Mouse (Mus musculus) lung, postnatal 25 days (tissue): Measurements from ENCODE around the gene Nudt1.
"Not testable (repeated sequence)": the region's sequence is repeated elsewhere in the genome, so short reads cannot be mapped to it uniquely, and the experiment has no call there.

Experiments
- DNase-seq: peaks from one replicate; pipeline ENCODE4 v3.0.0; 2022; ENCODE audit warnings: low spot score

Gene Nudt1

GRCm38 (mm10) chr5:140342880-140343279 lies 21.4 kb downstream of the Nudt1 start:
- DNase-seq = no peak

DNA sequence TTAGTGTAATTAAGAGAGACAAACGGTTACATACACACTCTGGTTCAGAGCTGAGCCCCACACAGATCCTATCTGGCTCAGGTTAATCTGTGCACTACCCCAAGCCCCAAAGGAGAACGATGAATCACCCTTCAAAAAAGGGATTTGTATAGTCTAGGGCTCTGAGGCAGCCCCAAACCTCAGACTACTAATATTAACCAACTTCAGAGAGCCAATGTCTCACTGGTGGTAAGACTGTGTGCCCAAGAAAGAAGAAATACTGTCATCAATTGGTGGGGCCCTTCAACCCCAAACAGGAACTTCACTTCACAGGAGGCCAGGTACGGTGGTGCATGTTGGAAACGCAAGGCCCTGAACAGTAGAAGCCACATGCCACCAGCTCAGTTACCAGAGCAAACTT lies 23.8 kb downstream of the Nudt1 start:
- DNase-seq = no peak

DNA sequence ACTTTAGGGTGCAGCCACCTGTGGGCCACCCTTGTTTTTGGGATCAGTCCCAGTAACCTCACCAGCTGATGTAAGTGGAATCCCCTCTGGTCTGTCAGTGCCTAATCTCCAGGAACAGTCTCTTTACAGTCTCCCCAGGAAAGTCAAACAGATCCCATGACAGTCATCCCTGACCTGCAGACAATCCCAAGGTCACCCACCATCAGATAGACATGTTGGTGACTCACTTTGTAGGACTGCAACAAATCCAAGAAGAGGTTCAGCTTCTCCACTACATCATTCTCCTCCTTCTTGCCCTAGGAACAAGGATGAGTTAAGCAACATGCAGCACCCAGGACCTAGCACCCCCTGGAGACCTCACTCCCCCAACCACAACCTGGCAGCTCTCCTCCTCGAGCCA lies 24.6 kb downstream of the Nudt1 start:
- no peak for DNase-seq

DNA sequence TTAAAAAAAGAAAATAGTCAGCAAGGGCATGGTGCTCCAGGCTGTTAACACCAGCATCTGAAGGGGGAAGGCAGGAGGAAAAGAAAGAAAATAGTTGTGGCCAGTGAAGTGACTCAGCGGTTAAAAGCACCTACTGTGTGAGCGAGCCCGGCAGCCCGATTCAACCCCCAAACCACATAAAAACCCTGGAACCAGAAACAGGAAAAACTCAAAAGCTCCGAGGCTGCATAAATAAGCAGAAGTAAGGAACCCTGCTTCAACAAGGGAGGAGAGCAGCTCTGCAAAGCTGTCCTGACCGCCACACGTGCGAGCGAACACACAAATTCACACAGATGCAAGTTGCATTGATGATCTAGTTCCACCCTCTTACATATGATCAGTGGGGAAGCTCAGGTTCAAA lies 28.4 kb downstream of the Nudt1 start:
- no peak for DNase-seq

- DNase-seq = no peak
These were observed 29.5 kb downstream of the Nudt1 start for GRCm38 (mm10) chr5:140350731-140351497.

DNA sequence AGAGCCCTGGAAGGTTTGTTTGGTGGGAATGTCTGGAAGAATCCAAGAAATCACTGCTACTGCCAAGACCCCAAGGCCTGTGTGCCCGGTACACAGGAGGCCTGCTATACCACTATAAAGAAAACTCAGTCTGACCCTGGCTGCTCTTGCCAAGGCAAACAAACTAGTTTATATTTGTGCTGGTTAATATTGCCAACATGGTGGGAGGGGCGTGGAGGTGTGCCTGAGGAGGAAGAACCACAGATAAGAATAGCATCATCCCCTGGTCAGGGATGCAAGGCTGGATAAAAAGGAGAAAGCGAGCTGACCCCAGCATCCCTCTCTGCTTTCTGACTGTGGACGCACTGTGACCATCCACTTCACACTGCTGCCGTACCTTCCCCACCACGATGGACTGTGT lies 30.9 kb downstream of the Nudt1 start:
- DNase-seq = no peak

DNA sequence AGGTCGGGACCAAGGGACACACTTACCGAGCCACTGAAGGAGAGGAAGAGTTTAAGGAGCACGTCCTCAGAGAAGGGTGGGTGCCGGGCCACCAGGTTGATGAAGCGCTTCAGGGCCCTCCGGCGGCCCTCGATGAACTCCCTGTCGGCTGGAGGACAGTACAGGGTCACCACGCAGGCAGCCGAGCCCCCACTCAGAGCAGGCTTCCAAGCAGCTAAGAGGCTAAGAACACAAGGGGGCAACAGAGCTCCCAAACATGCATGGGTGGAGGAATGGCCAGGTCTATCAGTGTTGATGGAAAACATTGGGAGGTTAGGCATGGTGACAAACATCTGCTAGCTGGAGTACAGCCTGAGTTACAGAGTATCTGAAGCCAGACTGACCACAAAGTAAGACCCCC lies 34.5 kb downstream of the Nudt1 start:
- DNase-seq = no peak

DNA sequence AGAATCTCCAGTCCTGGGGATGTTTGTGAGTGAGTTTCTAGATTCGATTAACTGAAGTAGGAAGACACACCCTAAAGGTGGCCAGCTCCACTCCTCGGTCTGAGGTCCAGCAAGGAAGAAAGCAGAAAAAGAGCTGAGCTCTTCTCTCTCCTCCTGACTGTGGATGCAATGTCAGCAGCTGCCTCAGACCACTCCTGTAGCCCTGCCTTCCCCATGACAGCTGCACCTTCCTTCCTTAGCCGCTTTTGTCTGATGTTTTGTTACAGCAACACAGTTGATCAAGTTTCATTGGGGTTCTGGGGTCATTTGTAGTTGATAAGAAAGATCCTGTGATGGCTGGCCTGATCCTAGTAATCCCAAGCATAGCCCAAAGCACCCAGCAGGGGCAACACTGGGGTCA lies 36.0 kb downstream of the Nudt1 start:
- DNase-seq = no peak

DNA sequence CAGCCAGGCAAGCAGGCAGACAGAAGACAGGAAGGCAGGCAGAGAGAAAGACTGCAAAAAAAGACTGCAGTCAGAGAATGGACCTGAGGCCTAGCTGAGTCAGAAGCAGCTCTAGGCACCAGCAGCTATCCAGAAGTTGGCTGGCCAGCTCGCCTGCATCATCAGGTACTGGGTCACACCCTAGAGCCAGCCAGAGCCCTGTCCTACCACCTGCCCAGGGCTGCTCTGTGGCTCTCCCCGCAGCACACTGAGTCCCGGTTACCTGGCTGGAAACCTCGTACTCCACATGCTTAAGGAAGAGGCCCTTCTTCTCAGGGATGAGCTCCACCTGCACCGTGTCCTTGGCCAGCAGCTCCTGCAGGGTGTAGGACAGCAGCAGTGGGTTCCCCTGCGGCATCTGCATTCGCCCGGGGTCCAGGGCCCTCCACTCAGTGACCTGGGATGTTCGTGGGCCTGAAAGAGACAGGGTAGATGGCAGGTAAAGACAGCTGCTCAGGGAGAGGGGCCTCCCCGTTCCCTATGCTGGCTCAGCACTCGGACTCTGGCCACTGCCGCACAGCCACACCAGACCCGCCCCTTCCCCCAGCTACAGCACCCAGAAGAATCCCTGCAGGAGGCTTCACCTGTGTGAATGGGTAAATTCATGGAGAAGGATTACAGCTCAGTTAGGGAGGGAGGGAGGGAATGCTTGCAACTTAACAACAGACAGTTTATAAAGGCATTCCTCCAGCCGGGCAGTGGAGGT lies 38.6 kb downstream of the Nudt1 start:
- no peak for DNase-seq

DNA sequence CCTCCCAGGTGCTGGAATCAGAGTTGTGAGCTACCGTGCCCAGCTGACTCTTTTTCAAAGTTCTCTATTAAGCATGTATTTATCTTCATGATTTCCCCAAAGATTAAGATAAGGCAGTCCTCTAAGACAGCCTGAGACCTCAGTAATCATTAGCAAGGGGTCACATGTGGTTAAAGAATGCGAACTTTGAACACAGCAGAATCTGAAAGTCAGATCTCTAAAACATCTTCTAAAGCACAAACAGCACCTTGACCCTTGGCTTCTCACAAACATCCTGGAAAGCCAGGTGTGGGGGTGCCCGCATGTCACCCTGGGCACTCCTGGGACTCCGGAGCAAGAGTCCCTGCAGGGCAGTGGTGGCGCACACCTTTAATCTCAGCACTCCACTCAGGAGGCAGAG lies 43.0 kb downstream of the Nudt1 start:
- DNase-seq = no peak

DNA sequence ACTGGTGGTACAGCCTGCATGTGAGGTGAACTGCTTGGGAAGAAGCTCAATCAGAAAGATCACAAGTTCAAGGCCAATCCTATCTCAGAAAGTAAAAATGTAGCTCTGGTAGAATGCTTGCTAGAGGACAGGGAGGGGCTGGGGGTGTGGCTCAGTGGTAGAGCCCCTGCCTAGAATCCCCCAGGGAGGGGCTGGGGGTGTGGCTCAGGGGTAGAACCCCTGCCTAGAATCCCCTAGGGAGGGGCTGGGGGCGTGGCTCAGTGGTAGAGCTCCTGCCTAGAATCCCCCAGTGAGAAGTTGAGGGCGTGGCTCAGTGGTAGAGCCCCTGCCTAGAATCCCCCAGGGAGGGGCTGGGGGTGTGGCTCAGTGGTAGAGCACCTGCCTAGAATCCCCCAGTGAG lies 46.7 kb downstream of the Nudt1 start:
- not testable (repeated sequence) for DNase-seq

DNA sequence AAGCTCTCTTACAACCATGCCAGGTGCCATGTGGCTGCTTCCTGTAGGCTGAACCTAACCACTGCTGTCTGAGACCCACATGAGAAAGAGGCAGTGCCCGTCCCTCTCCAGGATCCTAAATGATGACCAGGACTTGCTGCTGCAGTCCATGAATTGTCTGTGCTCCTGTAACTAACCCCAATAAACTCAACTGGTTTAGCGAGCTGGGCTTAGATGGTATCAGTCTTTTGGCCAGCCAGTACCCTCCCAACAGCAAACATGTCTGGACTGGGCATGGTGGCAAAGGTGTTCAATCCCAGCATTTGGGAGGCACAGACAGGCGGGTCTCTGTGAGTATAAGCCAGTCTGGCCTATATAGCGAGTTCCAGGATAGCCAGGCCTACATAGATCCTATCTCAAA lies 47.5 kb downstream of the Nudt1 start:
- DNase-seq = no peak

- DNase-seq = no peak
These were observed 48.0 kb downstream of the Nudt1 start for GRCm38 (mm10) chr5:140369466-140369865.

GRCm38 (mm10) chr5:140370446-140371254 lies 49.2 kb downstream of the Nudt1 start:
- DNase-seq = peak; percentile 59

- DNase-seq = no peak
These were observed 50.2 kb downstream of the Nudt1 start for GRCm38 (mm10) chr5:140371671-140372070.

DNA sequence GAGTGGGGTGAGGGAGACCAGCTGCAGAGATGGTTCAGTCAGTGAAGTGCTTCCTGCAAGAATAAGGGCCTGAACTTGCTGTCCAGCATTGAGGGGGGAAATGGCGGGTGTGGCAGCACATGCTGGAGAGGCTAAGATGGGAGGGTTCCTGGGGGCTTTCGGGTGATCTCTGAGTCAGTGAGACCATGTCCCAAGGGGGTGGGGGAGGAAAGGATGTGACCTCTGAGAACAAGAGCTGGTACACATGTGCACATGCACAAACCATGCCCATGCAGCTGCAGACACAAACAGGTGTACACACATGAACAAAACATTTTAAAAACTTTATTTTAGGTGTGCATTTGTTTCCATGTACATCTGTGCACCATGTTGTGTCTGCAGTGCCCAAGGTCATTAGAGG lies 52.3 kb downstream of the Nudt1 start:
- no peak for DNase-seq

DNA sequence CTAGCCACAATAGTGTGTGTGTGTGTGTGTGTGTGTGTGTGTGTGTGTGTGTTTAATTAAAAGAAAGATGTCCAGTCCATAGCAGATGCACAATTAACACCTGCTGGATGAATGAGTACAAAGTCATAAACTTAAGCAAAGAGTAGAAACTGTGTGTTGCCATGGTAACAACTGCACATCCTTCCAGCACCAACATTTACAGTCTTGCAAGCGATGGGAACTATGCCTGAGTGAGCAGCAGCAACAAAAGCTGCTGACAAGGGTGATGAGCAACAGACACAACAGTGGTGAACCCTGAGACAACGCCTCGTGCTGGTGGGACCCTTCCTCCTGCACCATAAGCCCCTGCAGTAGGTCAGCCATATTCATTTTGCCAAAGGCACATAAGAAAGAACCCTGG lies 52.8 kb downstream of the Nudt1 start:
- DNase-seq = peak; percentile 27

GRCm38 (mm10) chr5:140375249-140375829 lies 53.9 kb downstream of the Nudt1 start:
- no peak for DNase-seq

GRCm38 (mm10) chr5:140378121-140378853 lies 56.8 kb downstream of the Nudt1 start:
- no peak for DNase-seq

GRCm38 (mm10) chr5:140379299-140379698 lies 57.8 kb downstream of the Nudt1 start:
- no peak for DNase-seq

- no peak for DNase-seq
These were observed 59.7 kb downstream of the Nudt1 start for GRCm38 (mm10) chr5:140381156-140381555.

DNA sequence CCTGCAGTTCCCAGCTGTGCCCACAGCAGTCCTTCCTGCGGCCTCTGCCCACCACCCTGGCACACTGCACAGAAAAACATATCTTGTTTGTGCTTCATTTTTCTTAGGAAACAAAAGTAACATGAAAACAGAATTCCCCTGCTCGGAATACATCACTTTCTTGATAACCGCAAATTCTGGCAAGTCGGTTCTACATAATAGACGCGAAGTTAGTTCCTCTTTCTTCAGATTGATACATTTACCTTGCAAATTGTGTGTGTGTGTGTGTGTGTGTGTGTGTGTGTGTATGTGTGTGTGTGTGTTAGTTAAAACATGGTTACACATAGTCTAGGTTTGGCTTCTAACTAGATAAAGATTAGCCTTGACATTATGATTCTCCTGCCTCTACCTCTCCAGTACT lies 61.2 kb downstream of the Nudt1 start:
- no peak for DNase-seq
